Mouse (Mus musculus) G1E (cell line): Measurements from ENCODE around the gene Ilf3. TPM values are rescaled to one million over a fixed set of nuclear protein-coding genes. Genes with fewer than 3 reads are reported as not detected.

Experiments
- ATAC-seq: 2 replicates; pipeline ENCODE4 v1.8.0; 2016; ENCODE audit warnings: mild to moderate bottlenecking; ENCODE audit not compliant: insufficient number of reproducible peaks, poor library complexity, low FRiP score, severe bottlenecking; ENCODE audit errors: extremely low read depth
- DNase-seq: peaks from one replicate; pipeline ENCODE4 v3.0.0; 2012; ENCODE audit warnings: low spot score
- H3K27me3 ChIP-seq: 2 replicates; pipeline ENCODE4 v1.6.1; 2012; ENCODE audit warnings: mild to moderate bottlenecking, low read length, inconsistent platforms; ENCODE audit not compliant: insufficient read depth
- H3K36me3 ChIP-seq: replicated peaks from 2 replicates; pipeline ENCODE3; 2012; ENCODE audit warnings: mild to moderate bottlenecking, inconsistent platforms
- H3K4me1 ChIP-seq: 2 replicates; pipeline ENCODE4 v1.6.1; 2012; ENCODE audit warnings: low read depth, low read length, inconsistent platforms, mixed read lengths; ENCODE audit not compliant: insufficient read depth
- H3K4me3 ChIP-seq: 2 replicates; pipeline ENCODE4 v1.5.1; 2012; ENCODE audit warnings: low read depth, mild to moderate bottlenecking, inconsistent platforms, low read length, moderate library complexity, mixed read lengths
- H3K9me3 ChIP-seq: replicated peaks from 2 replicates; pipeline ENCODE4 v1.6.1; 2012; ENCODE audit warnings: inconsistent platforms
- CTCF ChIP-seq: IDR thresholded peaks from 2 replicates; pipeline ENCODE4 v1.5.1; 2012; ENCODE audit warnings: low read depth, low read length, inconsistent platforms, mixed read lengths
- GATA1 ChIP-seq: IDR thresholded peaks from 2 replicates; pipeline ENCODE4 v1.6.1; 2012; ENCODE audit warnings: borderline replicate concordance, low read length, inconsistent platforms, mixed read lengths
- GATA2 ChIP-seq: IDR thresholded peaks from 2 replicates; pipeline ENCODE4 v1.6.1; 2012; ENCODE audit warnings: low read depth, low read length, inconsistent platforms, borderline replicate concordance
- POLR2AphosphoS5 ChIP-seq: IDR thresholded peaks from 2 replicates; pipeline ENCODE4 v1.6.1; 2012; ENCODE audit warnings: low read depth, low read length, inconsistent platforms; ENCODE audit not compliant: insufficient replicate concordance
- TAL1 ChIP-seq: conservative IDR thresholded peaks from 2 replicates; pipeline ENCODE4 v1.6.1; 2012; ENCODE audit warnings: low read depth, low read length, inconsistent platforms, mixed read lengths
- polyA plus RNA-seq: library from polyadenylated mRNA; stranded (reverse); fragments of >175 nt; gene quantifications from 2 replicates; pipeline ENCODE4 v1.2.3, GENCODE M21; 2012
- total RNA-seq, 2 experiments: library from RNA; stranded (forward) in 1 of 2; stranded (reverse) in 1 of 2; fragments of 200-1000 nt in 1 of 2; fragments of >200 nt in 1 of 2; fragmentation: Nextera tagmentation in 1 of 2; gene quantifications; 2 replicates each; pipeline ENCODE4 v1.2.3; 2014 to 2017

The Ilf3 gene
- total and polyA plus RNA-seq, 3 experiments = 81.3 to 123 (median 94.1) TPM

- ATAC-seq = no peak
- no peak for DNase-seq
- TF ChIP-seq GATA1 (no peak), CTCF (no peak), POLR2AphosphoS5 (no peak), TAL1 (no peak), GATA2 (no peak)
- Histone ChIP-seq H3K27me3 (no peaks in the 10 kb centered on the region), H3K4me3 (no peak overlapping the region), H3K4me1 (no peaks in the 10 kb centered on the region), H3K9me3 (no peaks in the 10 kb centered on the region), H3K36me3 (peaks cover 99% of the 10 kb centered on the region)
Measured at GRCm38 (mm10) chr9:21397170-21397569, 29.5 kb downstream of the Ilf3 start.

- Histone ChIP-seq H3K27me3 (no peaks in the 10 kb centered on the region), H3K4me1 (no peaks in the 10 kb centered on the region), H3K9me3 (no peaks in the 10 kb centered on the region), H3K36me3 (peaks cover 99% of the 10 kb centered on the region), H3K4me3 (no peak overlapping the region)
- ATAC-seq = no peak
- no peak for TF ChIP-seq POLR2AphosphoS5
- TF ChIP-seq GATA1 = no peak
- TF ChIP-seq CTCF = no peak
- TF ChIP-seq GATA2 = no peak
- TF ChIP-seq TAL1 = no peak
- no peak for DNase-seq
Measured at GRCm38 (mm10) chr9:21401042-21401441, 33.4 kb downstream of the Ilf3 start.

GRCm38 (mm10) chr9:21402764-21403253 lies 35.1 kb downstream of the Ilf3 start:
- ATAC-seq = no peak
- no peak for TF ChIP-seq GATA2

GRCm38 (mm10) chr9:21403745-21404144 lies 36.1 kb downstream of the Ilf3 start:
- DNase-seq = no peak
- Histone ChIP-seq H3K27me3 (no peaks in the 10 kb centered on the region), H3K4me1 (peaks cover 3% of the 10 kb centered on the region; the same call in 1 of the 2 replicates), H3K36me3 (peaks cover 98% of the 10 kb centered on the region), H3K9me3 (no peaks in the 10 kb centered on the region), H3K4me3 (no peak overlapping the region)
- TF ChIP-seq TAL1 (no peak), POLR2AphosphoS5 (no peak), CTCF (no peak), GATA2 (no peak), GATA1 (no peak)
- no peak for ATAC-seq

More at GRCm38 (mm10) chr9:21402764-21403253, 35.1 kb downstream of the Ilf3 start:
- no peaks in the 10 kb centered on the region for H3K9me3 ChIP-seq
- H3K27me3 ChIP-seq = no peaks in the 10 kb centered on the region
- H3K4me3 ChIP-seq = no peak overlapping the region
- peaks cover 99% of the 10 kb centered on the region for H3K36me3 ChIP-seq
- no peaks in the 10 kb centered on the region for H3K4me1 ChIP-seq
- no peak for DNase-seq

- no peaks in the 10 kb centered on the region for H3K27me3 ChIP-seq
- H3K9me3 ChIP-seq = no peaks in the 10 kb centered on the region
- no peak for ATAC-seq
- H3K4me3 ChIP-seq = no peak overlapping the region
- H3K36me3 ChIP-seq = peaks cover 81% of the 10 kb centered on the region
- TF ChIP-seq GATA2 (no peak), GATA1 (no peak), POLR2AphosphoS5 (no peak), CTCF (no peak), TAL1 (no peak)
- DNase-seq = no peak
- peaks cover 7% of the 10 kb centered on the region; the same call in 1 of the 2 replicates for H3K4me1 ChIP-seq
Measured at GRCm38 (mm10) chr9:21405525-21405924, 37.9 kb downstream of the Ilf3 start.

GRCm38 (mm10) chr9:21407951-21408350 lies 40.3 kb downstream of the Ilf3 start:
- TF ChIP-seq GATA2 (no peak), CTCF (no peak), GATA1 (no peak), POLR2AphosphoS5 (0 out of 2 replicates have a peak, but pooled peaks have one; percentile 4)
- no peaks in the 10 kb centered on the region for H3K27me3 ChIP-seq
- ATAC-seq (no peak), DNase-seq (no peak)
- peaks cover 57% of the 10 kb centered on the region for H3K36me3 ChIP-seq
- H3K4me3 ChIP-seq = no peak overlapping the region
- H3K4me1 ChIP-seq = peaks cover 24% of the 10 kb centered on the region
- no peaks in the 10 kb centered on the region for H3K9me3 ChIP-seq

DNA sequence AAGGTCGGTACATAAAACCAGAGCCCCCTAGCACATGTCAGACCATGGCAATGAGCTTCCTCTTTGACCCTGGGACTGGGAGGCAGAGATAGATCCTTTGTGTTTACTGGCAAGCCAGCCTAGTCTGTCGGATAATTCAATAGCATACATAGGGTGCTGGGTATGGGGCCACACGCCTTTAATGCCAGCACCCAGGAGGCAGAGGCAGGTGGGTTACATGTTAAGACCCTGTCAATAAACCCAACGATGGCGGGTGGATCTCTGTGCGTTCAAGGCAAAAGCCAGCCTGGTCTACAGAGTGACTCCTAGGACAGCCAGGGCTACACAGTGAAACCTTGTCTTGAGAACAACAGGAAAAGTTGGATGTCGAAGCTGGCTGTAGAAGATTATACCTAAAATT lies 41.0 kb downstream of the Ilf3 start:
- Histone ChIP-seq H3K36me3 (peaks cover 54% of the 10 kb centered on the region), H3K27me3 (no peaks in the 10 kb centered on the region), H3K9me3 (no peaks in the 10 kb centered on the region), H3K4me1 (peaks cover 28% of the 10 kb centered on the region), H3K4me3 (no peak overlapping the region)
- DNase-seq = no peak
- ATAC-seq = no peak
- no peak for TF ChIP-seq GATA1
